Mouse (Mus musculus) limb, embryonic 11.5 days (tissue): ENCODE measurements around the gene Capn13. TPM values are rescaled to one million over a fixed set of nuclear protein-coding genes. Genes with fewer than 3 reads are reported as not detected.

Source experiments
- ATAC-seq: fragments of 200-750 bp; cut with Nextera tagmentation; 2 replicates; pipeline ENCODE4 v1.8.0; 2017; ENCODE audit warnings: low read depth; ENCODE audit not compliant: insufficient number of reproducible peaks, low FRiP score, low TSS enrichment
- DNase-seq: peaks from one replicate; pipeline ENCODE4 v3.0.0-alpha.2; 2015; ENCODE audit warnings: low spot score
- H3K27ac ChIP-seq: fragments of 300-500 bp; sonication (generic); replicated peaks from 2 replicates; pipeline ENCODE4 v1.5.1; 2014; ENCODE audit warnings: low read depth, mild to moderate bottlenecking, low read length
- H3K27me3 ChIP-seq: fragments of 300-500 bp; sonication (generic); 2 replicates; pipeline ENCODE4 v1.6.1; 2014; ENCODE audit warnings: mild to moderate bottlenecking, low read length, mixed read lengths; ENCODE audit not compliant: control insufficient read depth, insufficient read depth
- H3K36me3 ChIP-seq: fragments of 300-500 bp; sonication (generic); 2 replicates; pipeline ENCODE4 v1.6.1; 2014; ENCODE audit warnings: mild to moderate bottlenecking, low read length, moderate library complexity, mixed read lengths; ENCODE audit not compliant: control insufficient read depth, insufficient read depth
- H3K4me1 ChIP-seq: fragments of 300-500 bp; sonication (generic); 2 replicates; pipeline ENCODE4 v1.6.1; 2014; ENCODE audit warnings: low read length, mixed read lengths; ENCODE audit not compliant: control insufficient read depth, insufficient read depth
- H3K4me2 ChIP-seq: fragments of 300-500 bp; sonication (generic); 2 replicates; pipeline ENCODE4 v1.6.1; 2014; ENCODE audit warnings: low read depth, mild to moderate bottlenecking, moderate library complexity; ENCODE audit not compliant: severe bottlenecking
- H3K4me3 ChIP-seq: fragments of 300-500 bp; sonication (generic); 2 replicates; pipeline ENCODE4 v1.5.1; 2014; ENCODE audit warnings: low read depth, low read length
- H3K9ac ChIP-seq: fragments of 300-500 bp; sonication (generic); 2 replicates; pipeline ENCODE4 v1.6.1; 2014; ENCODE audit warnings: mild to moderate bottlenecking, low read length
- H3K9me3 ChIP-seq: fragments of 300-500 bp; sonication (generic); 2 replicates; pipeline ENCODE4 v1.6.1; 2016; ENCODE audit warnings: low read length; ENCODE audit not compliant: control insufficient read depth
- WGBS: fragments of 180-500 bp; shearing (Covaris S2); extraction: QIAGEN DNeasy Blood & Tissue Kit; methylation state at CpG from one replicate; pipeline ENCODE4 v1.1.7; 2014; 5-methylcytosine and 5-hydroxymethylcytosine counted together
- polyA plus RNA-seq: library from polyadenylated mRNA; unstranded; fragments of >200 nt; fragmentation: Nextera tagmentation; extraction: Ambion mirVana; gene quantifications from 2 replicates; pipeline ENCODE4 v1.2.1, GENCODE M21; 2014

Gene Capn13
- not detected in 2 replicates for polyA plus RNA-seq

DNA sequence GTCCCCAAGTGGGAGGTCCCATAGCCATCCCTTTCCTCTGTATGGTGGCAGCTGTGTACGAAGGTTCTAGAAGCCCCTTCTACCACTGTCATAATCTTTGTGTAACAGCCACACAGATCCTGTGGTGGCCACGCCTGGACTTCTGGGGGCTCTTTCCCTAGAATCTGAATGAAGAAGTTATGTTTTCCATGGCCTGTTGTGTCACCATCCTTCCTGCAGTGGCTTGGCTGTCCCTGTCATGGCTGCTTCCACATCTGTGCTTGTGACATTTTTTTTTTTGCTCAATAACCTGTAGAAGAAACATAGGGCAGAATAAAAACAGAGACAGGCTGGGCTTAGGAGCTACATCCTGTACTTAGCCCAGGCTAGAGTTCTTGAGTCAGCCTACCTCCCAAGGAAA, at the start of gene Capn13:
Gene Capn13, minus strand, starts transcription at position 5 of the 400 bp plus-strand sequence.
- Histone ChIP-seq H3K4me3 (no peak within 1 kb of the TSS), H3K27ac (no peak within 1 kb of the TSS), H3K4me2 (no peak within 1 kb of the TSS), H3K27me3 (no peaks in the 10 kb centered on the region), H3K4me1 (no peaks in the 10 kb centered on the region), H3K9ac (no peak within 1 kb of the TSS), H3K36me3 (no peaks in the 10 kb centered on the region), H3K9me3 (no peaks in the 10 kb centered on the region)
- ATAC-seq (no peak), DNase-seq (no peak)
- WGBS = 81% methylated on average over 2 of the region's 2 CpGs

DNA sequence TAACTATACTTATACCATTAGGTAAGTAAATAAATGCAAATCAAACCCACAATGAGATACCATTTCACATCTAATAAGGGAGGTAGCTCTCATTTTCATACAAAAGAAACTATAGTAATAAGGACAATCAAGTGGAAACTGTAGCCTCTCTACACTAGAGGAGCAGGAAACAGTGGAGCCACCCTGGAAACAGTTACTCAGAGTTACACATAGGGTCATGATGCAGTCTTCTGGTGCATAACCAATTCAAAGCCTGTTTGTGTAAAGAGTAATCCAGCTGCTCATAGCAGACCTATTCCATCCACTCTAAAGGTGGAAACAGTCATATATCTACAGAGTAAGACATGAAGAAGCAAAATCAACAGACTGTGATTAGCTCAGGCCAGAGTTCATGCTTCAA, 48.4 kb upstream of the Capn13 start:
- H3K4me3 ChIP-seq = no peak overlapping the region
- H3K36me3 ChIP-seq = no peaks in the 10 kb centered on the region
- ATAC-seq (no peak), DNase-seq (no peak)
- no peak overlapping the region for H3K9ac ChIP-seq
- H3K4me2 ChIP-seq = no peak overlapping the region
- no peak overlapping the region for H3K27ac ChIP-seq
- no peaks in the 10 kb centered on the region for H3K9me3 ChIP-seq
- H3K4me1 ChIP-seq = no peaks in the 10 kb centered on the region
- H3K27me3 ChIP-seq = no peaks in the 10 kb centered on the region

DNA sequence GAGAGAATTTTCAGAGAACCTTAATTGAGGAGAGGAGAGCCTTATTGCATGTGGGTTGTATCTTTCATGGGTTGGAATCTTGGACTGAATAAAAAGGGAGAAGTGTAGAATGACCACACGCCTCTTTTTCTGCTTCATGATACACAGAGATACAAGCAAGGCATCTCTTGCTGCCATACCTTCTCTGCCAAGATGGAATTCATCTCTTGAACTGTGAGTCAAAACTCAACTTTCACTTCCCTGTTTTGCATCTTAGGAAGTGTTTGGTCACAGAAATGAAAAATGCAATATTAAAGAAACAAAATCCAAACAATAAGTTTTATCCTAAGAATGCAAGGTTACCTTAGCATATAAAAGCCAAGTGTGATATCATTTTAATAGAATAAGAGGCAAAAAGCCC, 40.1 kb upstream of the Capn13 start:
- WGBS = 93% methylated on average over 1 of the region's 1 CpGs
- Histone ChIP-seq H3K4me2 (no peak overlapping the region), H3K9me3 (no peaks in the 10 kb centered on the region), H3K36me3 (no peaks in the 10 kb centered on the region), H3K27me3 (no peaks in the 10 kb centered on the region), H3K4me3 (no peak overlapping the region), H3K4me1 (no peaks in the 10 kb centered on the region), H3K27ac (no peak overlapping the region), H3K9ac (no peak overlapping the region)
- DNase-seq (no peak), ATAC-seq (no peak)

GRCm38 (mm10) chr17:73432564-73433006, 31.9 kb upstream of the Capn13 start:
- ATAC-seq = no peak
- no peaks in the 10 kb centered on the region for H3K9me3 ChIP-seq
- H3K4me3 ChIP-seq = no peak overlapping the region
- H3K4me2 ChIP-seq = no peak overlapping the region
- 40% methylated on average over 2 of the region's 2 CpGs for WGBS
- no peak for DNase-seq
- no peaks in the 10 kb centered on the region for H3K4me1 ChIP-seq
- no peaks in the 10 kb centered on the region for H3K27me3 ChIP-seq
- H3K36me3 ChIP-seq = no peaks in the 10 kb centered on the region
- H3K9ac ChIP-seq = no peak overlapping the region
- no peak overlapping the region for H3K27ac ChIP-seq

DNA sequence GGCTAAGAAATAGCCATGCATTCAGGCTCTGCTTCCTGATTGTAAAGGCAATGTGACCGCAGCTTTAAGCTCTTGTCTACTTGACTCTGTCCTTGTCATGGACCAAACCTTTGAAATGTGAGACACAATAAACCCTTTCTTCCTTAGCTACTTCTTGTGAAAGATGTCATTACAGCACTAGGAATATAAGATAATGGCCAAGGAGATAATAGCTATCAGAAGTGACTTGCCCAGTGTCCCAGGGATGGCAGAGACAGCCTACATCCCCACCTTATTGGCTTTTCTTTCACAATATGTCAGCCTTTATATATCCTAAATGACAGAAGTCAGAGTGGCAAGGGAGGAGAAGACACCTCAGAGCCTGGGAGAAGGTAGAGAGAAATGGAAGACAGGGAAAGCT, 31.4 kb upstream of the Capn13 start:
- 73% methylated on average over 1 of the region's 1 CpGs for WGBS
- no peak for ATAC-seq

GRCm38 (mm10) chr17:73417382-73417781, 16.7 kb upstream of the Capn13 start:
- Histone ChIP-seq H3K27ac (no peak overlapping the region), H3K27me3 (no peaks in the 10 kb centered on the region), H3K4me3 (no peak overlapping the region), H3K36me3 (no peaks in the 10 kb centered on the region), H3K9me3 (no peaks in the 10 kb centered on the region), H3K4me1 (no peaks in the 10 kb centered on the region), H3K4me2 (no peak overlapping the region), H3K9ac (no peak overlapping the region)
- peak; percentile 32 for DNase-seq
- 53% methylated on average over 2 of the region's 2 CpGs for WGBS
- no peak for ATAC-seq

More for the DNA sequence above, 31.4 kb upstream of the Capn13 start:
- Histone ChIP-seq H3K27ac (no peak overlapping the region), H3K9me3 (no peaks in the 10 kb centered on the region), H3K4me2 (no peak overlapping the region), H3K27me3 (no peaks in the 10 kb centered on the region), H3K9ac (no peak overlapping the region), H3K4me3 (no peak overlapping the region), H3K36me3 (no peaks in the 10 kb centered on the region), H3K4me1 (no peaks in the 10 kb centered on the region)
- DNase-seq = no peak

DNA sequence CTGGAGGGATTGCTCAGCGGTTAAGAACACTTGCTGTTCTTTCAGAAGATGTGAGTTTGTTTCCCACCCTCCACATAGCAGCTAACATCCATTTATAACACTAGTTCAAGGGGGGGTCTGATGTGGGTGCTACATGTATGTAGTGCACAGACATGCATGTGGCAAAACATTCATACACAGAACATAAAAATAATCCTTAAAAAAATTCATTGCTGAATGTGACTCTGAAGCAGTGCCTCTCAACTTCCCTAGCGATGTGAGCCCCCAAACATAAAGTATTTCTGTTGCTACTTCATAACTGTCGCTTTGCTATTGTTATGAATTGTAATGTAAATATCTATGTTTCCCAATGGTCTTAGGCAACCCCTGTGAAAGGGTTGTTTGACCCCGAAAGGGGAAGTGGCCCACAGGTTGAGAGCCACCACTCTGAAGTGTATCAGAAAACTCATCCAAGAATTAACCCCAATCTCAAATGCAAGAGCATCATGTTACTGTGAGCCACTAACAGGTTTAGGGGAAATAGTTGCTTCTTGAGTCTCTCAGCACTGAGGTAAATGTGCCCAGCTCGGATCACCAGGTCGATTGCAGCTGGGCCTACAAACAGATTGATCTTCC, 15.6 kb upstream of the Capn13 start:
- ATAC-seq (no peak), DNase-seq (no peak)
- Histone ChIP-seq H3K27ac (no peak overlapping the region), H3K9ac (no peak overlapping the region), H3K4me1 (no peaks in the 10 kb centered on the region), H3K9me3 (no peaks in the 10 kb centered on the region), H3K4me3 (no peak overlapping the region), H3K4me2 (no peak overlapping the region), H3K36me3 (no peaks in the 10 kb centered on the region), H3K27me3 (no peaks in the 10 kb centered on the region)
- WGBS = 62% methylated on average over 6 of the region's 6 CpGs

DNA sequence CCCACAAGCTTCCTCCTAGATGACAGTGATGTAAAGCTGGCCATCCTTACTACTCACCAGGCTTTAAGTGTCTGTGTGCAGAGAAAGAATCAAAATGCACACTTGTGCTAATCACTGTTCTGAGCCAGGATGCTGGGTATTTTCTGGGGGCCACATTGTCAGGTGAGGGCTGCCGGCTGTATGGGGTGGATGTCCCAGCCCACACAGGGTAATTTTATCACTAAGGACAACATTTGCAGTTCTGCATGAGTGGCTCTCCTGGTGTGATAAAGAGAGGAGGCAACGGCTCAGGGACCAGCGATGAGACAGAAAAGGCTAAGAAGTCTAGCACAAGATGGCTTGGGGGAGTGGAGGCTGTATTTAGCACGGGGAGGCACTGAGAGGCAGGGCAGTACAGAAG, 11.2 kb upstream of the Capn13 start:
- Histone ChIP-seq H3K4me2 (no peak overlapping the region), H3K27ac (no peak overlapping the region), H3K9ac (no peak overlapping the region), H3K4me3 (no peak overlapping the region), H3K36me3 (no peaks in the 10 kb centered on the region), H3K4me1 (no peaks in the 10 kb centered on the region), H3K27me3 (no peaks in the 10 kb centered on the region), H3K9me3 (no peaks in the 10 kb centered on the region)
- DNase-seq (no peak), ATAC-seq (no peak)
- 67% methylated on average over 4 of the region's 4 CpGs for WGBS

DNA sequence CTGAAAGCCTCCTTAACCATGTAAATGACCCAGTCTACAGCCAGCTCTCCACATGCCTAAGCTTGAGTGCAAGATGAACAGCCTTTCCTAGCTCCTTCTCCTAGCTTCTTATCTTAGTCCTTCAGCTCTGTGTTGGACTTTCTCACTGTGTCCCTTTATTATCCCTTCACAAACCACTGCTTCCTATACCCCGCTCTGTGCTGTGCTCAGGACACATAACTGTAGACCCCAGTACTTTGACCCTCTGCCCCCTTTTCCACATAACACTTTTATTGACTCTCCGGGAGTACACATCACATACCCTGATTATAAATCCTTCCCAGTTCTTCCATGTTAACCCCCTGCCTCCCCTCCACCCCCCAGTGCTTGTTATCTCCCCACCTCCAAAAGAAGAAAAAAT, 606 bp upstream of the Capn13 start:
- H3K27me3 ChIP-seq = no peaks in the 10 kb centered on the region
- H3K4me2 ChIP-seq = no peak overlapping the region
- no peak overlapping the region for H3K4me3 ChIP-seq
- DNase-seq (no peak), ATAC-seq (no peak)
- H3K4me1 ChIP-seq = no peaks in the 10 kb centered on the region
- H3K9ac ChIP-seq = no peak overlapping the region
- no peaks in the 10 kb centered on the region for H3K36me3 ChIP-seq
- H3K27ac ChIP-seq = no peak overlapping the region
- no peaks in the 10 kb centered on the region for H3K9me3 ChIP-seq
- WGBS = 60% methylated on average over 2 of the region's 2 CpGs
